Mouse (Mus musculus) gastrocnemius, postnatal 4 days (tissue): ENCODE measurements around the gene Rinl. TPM values are rescaled to one million over a fixed set of nuclear protein-coding genes. Genes with fewer than 3 reads are reported as not detected.

Source experiments
- DNase-seq, 2 experiments: peaks; one replicate each; pipeline ENCODE4 v3.0.0; 2021 to 2022; ENCODE audit warnings: low spot score in 2 of 2, mixed read lengths in 2 of 2
- total RNA-seq, 2 experiments: library from RNA; stranded (reverse); gene quantifications; 2 replicates each; pipeline ENCODE4 v1.2.3; 2021

Gene Rinl
- total RNA-seq, 2 experiments from 2014 or later = 1.7 to 1.8 TPM

DNA sequence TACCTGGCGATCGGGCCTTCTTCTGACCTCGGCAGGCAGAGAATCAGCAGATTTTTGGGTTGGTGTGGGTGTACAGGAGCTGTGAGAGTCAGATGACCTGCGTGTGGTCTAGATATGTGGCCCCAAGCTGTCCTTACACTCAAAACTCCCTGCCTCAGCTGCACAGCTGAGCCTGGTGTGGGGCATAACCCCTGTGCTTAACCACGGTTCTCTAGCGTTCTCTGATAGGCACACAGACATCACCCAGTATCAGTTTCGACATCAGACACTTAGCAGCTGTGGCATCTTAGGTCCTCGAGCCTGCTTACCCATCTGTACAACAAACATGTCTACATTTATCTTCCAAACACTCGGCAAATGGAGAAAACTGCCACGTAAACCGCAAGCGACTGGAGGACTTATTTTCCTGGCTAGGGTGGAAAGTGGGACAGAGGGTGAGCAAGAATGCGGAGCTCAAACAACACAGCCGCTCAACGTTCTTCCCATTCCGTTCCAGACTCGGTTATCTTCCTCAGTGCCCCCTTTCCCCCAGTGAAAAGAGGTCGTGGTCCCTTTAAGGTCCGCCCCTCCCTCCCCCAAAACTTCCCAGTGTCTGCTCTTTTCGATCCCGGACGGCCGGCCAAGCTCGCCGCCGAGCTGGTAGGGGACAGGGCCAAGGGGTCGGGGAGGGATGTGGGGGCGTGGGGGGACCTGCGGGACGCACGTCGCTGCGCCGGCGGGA, 19.6 kb downstream of the Rinl start, which contains the start of gene Hnrnpl:
Gene Hnrnpl (plus strand): TSS at position 321 of the 721 bp plus-strand sequence.
- peak; percentile 59 to 81 for DNase-seq

DNA sequence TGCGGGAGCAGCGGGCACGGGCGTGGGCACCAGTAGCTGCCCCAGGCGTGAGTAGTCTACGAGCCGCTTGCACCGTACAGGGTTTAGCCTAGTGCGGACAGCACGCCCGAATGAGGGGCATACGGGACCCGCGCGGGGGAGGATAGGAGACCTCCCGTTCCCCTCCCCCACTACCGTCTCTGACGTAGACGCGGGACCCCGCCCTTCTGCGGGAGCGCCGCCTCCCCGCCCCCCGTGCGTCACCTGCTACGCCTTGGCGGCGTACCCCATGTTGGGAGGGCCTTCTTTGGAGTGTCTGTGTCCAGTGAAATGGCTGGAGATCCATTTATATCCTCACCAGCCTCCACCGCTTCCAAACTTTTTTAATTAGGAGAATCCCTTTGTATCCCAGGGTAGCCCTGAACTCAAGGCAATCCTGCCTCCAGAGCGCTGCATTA, 20.2 kb downstream of the Rinl start:
- DNase-seq = peak; percentile 96 to 98

DNA sequence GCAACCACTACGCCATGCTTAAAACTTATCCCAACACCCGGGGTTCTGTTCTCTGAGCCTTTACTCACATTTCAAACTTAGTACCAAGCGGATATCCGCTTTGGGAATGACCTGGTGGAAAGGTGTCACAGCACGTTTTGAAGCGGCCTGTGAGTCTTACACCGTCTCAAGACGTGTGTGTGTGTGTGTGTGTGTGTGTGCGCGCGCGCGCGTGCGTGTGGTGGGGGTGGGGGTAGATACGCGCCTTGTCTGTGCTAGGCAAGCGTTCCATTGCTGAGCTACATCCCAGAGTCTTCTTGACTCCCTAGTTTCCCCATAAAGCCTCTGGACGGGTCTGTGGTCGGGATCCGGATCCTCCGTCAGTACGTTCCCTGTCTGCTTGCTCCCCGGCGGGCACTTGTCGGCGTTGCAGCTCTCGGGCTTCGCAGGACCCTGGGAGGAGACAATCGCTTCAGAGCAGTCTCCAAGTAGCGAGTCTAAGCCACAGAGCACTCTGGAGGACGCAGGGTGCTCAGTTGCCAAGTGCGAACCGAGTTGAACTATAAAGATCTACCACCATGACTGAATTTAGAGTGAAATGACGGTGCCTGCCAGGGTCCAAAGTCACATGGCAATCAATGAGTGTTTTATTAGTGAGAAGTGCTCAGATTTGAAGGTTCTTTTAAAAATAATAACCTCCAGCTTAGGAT, 20.8 kb downstream of the Rinl start:
- peak in 1 of 2 experiments; percentile 60 for DNase-seq

DNA sequence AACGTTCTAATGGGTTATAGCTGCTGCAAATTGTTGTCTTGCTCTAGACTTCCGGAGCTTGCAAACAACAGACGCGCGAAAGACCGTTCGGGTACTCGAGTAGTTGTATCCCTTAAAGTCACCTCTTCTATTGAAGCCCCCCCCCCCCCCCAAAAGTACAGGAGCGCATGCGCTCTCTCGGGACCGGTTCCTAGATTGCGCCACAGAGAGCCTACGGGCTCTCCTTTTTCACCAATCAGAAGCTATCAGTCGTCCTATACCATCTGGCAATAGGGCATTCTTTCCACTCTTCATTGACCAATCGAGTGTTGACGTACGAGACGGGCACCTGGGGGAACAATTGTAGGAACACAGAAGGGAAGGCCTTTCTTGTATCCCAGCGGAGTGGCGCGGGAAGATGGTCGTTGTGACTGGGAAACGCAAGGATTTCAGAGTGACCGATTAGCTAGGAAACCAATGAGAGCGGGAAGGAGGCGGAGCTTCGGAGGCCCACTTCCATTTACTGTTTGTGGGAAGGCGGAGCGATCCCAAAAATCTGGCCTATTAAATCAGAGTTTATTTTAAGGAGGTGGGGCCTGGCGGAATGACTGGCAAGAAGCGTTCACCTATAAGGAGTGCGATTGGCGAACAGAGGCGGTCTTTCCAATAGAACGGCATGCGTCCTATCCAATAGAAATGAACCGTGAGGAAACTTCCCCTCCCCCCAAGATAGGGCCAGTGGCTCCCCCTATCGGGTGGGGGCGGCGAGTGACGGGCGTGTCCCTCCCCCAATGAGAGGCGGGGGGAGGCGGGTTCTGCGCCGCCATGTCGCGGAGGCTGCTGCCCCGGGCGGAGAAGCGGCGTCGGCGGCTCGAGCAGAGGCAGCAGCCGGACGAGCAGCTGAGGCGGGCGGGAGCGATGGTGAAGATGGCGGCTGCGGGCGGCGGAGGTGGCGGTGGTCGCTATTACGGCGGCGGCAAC, 21.6 kb downstream of the Rinl start:
- DNase-seq = peak; percentile 97 to 99

DNA sequence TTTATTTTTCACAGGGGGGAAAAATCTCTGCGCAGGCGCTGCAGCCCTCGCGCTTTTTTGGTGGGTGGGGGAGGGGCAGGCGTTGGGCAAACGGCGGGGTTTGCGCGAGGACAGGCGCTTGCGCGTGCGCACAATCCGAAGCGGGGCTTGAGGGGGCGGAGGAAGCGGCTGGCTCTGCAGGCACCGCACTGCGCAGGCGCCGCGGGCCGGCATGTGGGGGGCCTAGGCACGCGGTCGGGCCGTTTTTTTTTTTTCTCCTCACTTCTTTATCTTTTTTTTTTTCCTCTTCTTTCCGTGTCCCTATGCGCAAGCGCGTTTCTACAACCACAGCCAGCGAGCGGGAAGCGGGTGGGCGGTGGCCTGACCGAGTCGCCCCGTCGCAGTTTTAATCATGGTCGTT, 22.5 kb downstream of the Rinl start:
- DNase-seq = peak; percentile 94 to 96

DNA sequence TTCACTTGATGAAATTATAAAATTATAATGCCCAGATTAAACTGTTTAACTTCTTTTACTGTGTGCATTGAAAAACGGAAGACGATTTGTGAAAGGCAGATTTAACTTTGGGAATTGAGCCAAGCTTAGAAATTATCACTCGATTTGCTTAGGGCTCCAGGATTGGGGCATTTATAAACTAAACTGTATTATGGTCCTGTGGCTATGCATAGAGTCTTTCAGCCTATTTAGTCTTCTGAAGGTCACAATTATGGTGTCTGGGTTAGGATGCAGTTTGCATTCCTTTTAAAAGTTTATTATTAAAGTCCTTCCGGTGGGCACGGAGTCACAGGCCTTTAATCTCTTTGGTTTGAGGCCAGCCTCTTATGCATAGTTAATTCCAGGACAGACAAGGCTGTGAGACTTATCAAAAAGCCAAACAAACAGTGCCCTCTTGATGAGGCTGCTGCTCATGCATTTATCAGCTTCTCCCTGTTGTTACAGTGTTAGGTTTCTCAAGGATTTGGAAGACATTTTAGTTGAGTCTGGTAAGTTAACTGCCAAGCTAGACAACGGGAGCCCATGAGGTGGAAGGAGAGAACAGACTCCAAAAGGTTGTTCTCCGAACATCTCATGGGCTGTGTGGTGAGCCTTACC, 23.0 kb downstream of the Rinl start:
- DNase-seq = no peak

DNA sequence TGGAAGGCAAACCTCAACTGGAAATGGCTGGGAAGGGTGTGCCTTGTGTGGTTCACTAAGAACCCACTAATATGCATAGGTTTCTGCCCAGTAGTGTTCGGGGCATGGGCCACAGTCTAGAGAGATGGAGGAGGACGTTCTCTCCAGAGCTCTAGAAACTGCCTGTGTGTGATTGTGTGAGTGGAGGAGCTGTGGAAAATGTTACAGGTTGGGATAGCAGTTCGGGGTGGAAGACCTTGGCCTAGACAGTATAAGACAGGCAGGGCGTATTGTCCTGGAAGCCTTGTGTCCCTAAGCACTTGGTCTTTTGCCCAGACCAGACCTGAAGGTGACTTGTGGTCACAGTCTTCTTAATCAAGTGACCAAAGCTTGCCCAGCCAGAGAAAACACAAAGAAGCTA, 23.7 kb downstream of the Rinl start:
- DNase-seq = no peak

DNA sequence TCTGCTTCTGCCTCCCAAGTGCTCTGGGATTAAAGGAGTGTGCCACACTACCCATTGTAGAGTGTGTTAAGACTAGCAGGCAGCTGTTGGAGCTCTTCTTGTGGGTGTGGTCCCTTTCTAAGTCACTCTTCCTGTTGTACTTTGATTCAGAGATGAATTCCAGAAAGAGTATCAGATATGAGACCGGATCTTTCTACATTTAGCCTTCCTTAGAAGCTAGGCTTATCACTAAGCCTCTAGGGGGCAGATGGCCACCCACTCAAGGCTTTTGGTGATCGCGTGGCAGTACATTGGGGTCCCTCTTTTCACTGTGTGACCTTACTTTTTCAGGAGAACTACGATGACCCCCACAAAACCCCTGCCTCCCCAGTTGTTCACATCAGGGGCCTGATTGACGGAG, 24.2 kb downstream of the Rinl start:
- no peak for DNase-seq

DNA sequence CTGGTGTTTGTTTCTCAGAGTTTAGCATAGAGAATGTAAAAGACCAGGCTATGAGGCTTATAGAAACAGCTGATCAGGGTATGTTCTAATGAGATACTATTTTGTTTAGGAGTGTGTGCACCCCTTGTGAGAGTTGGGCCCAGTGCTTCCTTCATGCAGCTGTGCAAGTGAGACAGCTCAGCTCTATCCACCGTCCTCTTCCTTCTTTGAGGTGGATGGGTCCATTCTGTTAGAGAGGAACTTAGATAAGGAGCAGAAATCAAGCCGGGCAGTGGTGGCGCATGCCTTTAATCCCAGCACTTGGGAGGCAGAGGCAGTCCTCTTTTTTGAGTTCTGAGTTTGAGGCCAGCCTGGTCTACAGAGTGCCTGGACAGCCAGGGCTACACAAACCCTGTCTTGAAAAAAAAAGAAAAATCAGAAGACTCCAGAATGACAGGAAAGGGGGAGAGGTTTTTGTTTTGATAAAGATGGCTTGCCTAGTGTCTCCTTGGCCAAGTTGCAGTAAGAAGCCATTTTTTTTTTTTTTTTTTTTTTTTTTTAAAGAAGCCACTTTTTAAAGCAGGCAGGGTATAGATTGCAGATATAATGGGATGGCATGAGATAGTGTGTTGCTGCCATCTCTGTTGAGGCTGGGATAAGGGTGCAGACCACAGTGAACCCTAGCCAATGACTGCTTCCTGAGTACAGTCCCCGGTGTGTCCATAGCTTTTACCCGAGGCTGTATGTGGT, 25.7 kb downstream of the Rinl start:
- no peak for DNase-seq

DNA sequence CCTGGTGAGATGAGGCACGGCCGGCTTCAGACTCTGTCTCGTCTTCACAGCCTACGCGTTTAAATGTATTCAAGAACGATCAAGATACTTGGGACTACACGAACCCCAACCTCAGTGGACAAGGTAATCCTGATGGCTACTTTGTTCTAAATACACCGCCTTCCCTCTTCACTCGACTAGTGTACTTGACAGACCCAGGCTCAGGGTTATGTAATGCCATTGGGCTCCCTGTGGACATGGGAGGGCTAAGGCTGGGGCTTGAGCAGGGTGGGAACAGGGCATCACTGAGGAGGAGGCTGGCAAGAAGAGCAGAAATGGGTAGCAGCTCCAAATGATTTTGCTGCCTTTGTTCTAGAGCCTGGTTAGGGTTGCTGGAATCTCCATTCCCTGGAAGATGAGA, 26.5 kb downstream of the Rinl start:
- DNase-seq = no peak

DNA sequence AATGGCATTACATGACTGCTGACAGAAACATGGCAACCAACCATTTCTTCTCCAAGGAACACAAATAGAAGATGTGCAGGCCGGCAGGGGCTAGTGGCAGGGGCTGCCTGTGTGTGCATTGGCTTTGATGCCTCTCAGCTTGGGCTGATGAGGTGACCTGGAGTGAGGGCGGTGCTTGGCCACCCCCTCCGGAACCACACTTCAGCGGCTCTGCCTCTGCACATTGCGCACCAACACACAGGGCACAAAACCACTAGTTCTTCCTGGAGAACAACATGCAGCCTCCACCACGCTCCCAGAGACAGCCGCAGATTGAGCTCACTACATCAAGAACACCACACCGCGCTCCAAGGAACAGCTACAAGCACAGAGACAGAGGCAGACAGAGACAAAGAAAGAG, 27.4 kb downstream of the Rinl start:
- DNase-seq = no peak

DNA sequence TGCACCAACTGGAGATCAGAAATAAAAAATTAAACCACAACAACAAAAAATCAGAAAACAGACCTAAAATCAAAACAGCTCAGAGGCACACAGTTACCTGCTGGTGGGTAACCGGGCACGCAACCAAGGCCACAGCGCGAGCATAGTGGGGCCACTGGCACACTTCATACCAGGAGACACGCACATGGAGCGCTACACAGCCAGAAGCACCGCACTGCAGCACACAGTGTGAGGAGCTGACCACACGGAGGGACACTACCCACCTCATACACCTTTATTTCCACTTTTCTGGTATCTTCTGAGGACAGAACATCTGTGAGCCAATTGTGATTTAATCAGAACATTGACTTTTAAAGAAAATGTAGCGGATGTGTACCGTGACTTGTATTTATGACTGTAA, 28.2 kb downstream of the Rinl start:
- no peak for DNase-seq

DNA sequence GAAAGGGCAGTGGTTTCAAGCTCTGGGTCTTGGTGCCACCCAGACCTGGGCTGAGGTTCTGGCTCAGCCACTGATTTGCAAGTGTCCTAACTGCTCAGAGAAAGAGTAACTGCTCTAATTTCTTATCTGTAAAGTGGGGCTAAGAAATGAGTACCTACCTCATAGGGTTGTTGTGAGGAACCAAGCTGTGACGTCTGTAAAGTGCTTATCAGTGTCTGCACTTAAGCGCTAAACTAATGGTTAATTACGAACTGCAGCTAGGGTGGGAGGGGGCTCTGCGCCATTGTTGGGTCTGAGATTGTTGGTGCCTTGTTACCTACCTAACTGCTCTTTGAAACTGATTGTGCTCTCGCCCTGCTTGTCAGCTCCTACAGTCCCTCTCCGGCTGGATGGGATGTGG, 28.8 kb downstream of the Rinl start:
- DNase-seq = no peak

DNA sequence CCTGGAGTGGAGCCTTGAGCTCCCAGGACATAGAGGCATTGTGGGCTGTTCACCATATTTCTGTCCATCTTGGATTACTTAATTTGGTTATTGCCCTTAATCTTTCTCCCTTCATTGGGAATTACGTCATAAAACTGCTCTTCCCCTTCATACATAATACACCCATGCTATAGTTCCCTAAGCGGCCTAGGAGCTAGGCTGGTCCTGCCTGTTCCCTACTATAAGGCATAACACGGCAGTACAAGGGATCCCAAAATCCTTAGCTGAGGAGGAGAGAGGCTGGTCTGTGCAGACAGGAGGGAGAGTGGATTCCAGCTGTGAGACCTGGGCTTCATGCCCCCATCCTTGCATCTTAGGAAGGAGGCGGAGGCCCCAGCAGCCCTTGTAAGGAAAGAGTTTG, 29.2 kb downstream of the Rinl start:
- no peak for DNase-seq

DNA sequence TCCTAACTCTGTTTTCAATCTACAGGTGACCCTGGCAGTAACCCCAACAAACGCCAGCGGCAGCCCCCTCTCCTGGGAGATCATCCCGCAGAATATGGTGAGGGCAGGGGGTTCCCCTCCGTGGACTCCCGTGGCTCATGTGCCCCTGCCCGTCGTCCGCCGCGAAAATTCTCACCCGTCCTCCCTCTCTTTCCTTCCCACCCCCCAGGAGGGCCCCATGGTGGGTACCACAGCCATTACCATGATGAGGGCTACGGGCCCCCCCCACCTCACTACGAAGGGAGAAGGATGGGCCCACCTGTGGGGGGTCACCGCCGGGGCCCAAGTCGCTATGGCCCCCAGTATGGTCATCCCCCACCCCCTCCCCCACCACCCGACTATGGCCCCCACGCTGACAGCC, 29.7 kb downstream of the Rinl start:
- no peak for DNase-seq

DNA sequence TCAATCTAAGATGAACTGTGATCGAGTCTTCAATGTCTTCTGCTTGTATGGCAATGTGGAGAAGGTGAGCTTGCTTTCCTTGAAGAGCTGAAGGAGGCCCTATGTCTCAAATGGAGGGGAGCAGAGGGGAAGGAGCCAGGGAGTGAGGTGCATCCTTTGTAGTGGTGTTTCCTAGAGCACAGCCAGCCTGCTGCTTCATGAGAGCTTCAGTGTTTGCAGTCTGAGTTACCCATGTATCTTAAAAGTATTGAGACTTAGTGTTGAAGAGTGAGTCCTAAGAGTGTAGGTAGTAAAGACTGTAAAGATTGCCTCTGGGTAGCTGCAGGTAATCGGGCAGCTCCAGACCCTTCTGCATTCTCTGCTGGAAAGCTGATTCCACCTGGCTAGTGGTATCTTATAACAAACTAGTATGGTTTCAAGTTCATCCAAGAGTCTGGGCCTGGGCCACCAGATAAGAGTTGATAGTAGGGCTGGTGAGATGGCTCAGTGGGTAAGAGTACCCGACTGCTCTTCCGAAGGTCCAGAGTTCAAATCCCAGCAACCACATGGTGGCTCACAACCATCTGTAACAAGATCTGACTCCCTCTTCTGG, 30.2 kb downstream of the Rinl start:
- no peak for DNase-seq

DNA sequence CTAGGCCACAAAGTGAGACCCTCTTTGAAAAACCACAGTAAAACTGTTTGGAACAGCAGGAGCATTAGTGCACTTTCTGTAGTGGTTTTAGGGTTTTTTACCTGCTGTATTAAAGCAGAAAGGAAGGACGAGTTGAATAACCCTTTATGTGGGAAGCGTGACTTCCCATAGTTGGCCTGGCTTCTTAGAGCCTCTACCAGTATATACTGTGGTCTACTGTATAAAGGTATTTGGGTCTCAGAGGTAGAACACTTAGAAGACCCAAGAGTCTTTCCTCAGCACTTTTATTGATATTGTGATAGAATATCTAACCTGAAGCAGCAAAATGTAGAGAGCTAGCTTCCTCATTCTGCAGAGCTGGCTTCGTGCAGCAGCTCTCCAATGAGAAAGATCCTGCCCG, 30.8 kb downstream of the Rinl start:
- no peak for DNase-seq

DNA sequence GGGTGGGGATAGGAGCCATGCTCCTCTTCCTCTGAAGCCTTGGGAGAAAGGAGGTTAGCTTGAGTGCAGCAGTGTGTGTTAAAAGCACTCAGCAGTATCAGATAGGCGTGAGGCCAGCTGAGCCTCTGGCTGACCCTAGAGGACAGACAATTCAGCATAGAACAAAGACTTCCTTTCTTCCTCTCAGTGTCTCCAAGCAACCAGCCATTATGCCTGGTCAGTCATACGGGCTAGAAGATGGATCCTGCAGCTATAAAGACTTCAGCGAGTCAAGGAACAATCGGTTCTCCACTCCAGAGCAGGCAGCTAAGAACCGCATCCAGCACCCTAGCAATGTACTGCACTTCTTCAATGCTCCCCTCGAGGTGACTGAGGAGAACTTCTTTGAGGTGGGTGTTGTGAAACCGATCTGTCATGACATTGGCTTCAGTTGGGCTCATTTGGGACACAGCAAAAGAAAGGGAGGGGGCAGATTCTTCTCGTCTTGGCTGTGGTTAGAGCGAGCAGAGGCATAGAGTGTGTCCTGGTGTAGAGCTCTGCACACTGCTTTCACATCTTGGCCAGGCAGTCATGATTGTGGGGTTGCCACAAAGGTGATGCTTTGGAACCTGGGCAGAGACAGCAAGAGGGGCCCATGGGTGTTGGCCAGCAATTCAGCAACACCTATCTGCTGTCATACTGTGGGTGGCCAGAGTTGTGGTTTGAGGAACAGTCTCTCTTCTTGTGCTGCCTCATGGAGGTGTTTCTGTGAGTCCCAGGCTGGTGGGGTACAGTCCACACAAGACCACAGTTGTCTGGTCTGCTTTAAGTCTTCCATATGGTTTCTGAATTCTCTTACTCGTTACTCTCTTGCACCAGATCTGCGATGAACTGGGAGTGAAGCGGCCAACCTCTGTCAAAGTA, 31.8 kb downstream of the Rinl start:
- no peak for DNase-seq

DNA sequence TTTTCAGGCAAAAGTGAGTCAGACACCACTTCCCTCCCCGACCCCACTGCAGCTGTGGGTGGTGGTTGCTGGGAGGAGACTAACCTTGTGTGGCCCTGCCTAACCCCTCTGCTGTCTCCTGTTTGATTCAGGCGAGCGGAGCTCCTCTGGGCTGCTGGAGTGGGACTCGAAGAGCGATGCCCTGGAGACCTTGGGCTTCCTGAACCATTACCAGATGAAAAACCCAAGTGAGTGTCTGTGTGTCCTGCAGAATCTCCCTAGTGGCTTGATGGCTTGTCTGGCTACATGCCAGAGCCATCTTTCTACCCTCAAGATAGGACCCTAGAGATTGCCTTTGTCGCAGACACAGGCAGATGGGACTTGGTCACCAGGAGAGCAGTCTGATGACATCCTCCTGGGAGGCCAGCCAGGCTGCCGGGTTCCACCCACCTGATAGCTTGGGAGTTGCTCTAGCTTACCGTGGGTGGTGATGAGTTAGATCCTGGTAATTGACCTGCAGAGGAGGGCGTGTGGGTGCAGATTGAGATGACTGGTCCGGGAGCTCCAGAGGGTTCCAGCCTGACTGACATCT, 32.6 kb downstream of the Rinl start:
- no peak for DNase-seq
